Mouse (Mus musculus) midbrain, embryonic 14.5 days (tissue): ENCODE results near the gene Ropn1. TPM values are rescaled to one million over a fixed set of nuclear protein-coding genes. Genes with fewer than 3 reads are reported as not detected.
"Not testable (repeated sequence)": the region's sequence is repeated elsewhere in the genome, so short reads cannot be mapped to it uniquely, and the experiment has no call there.

Source experiments
- ATAC-seq: fragments of 200-750 bp; cut with Nextera tagmentation; 2 replicates; pipeline ENCODE4 v1.8.0; 2017; ENCODE audit warnings: moderate number of reproducible peaks, moderate library complexity; ENCODE audit not compliant: low FRiP score, low TSS enrichment
- DNase-seq: peaks from one replicate; pipeline ENCODE4 v3.0.0-alpha.2; 2015
- H3K27ac ChIP-seq: fragments of 300-500 bp; sonication (generic); replicated peaks from 2 replicates; pipeline ENCODE4 v1.5.1; 2014; ENCODE audit warnings: mild to moderate bottlenecking, low read depth, low read length, moderate library complexity
- H3K27me3 ChIP-seq: fragments of 300-500 bp; sonication (generic); 2 replicates; pipeline ENCODE4 v1.6.1; 2014; ENCODE audit warnings: low read length, control low read depth, mixed read lengths; ENCODE audit not compliant: control insufficient read depth, insufficient read depth
- H3K36me3 ChIP-seq: fragments of 300-500 bp; sonication (generic); 2 replicates; pipeline ENCODE4 v1.6.1; 2014; ENCODE audit warnings: low read length, control low read depth; ENCODE audit not compliant: control insufficient read depth, insufficient read depth
- H3K4me1 ChIP-seq: fragments of 300-500 bp; sonication (generic); 2 replicates; pipeline ENCODE4 v1.6.1; 2014; ENCODE audit warnings: mild to moderate bottlenecking, antibody characterized with exemption, low read length, control low read depth; ENCODE audit not compliant: control insufficient read depth, insufficient read depth
- H3K4me2 ChIP-seq: fragments of 300-500 bp; sonication (generic); 2 replicates; pipeline ENCODE4 v1.6.1; 2014; ENCODE audit warnings: mild to moderate bottlenecking, low read length, moderate library complexity
- H3K4me3 ChIP-seq: fragments of 300-500 bp; sonication (generic); replicated peaks from 2 replicates; pipeline ENCODE4 v1.5.1; 2014; ENCODE audit warnings: low read depth, low read length
- H3K9ac ChIP-seq: fragments of 300-500 bp; sonication (generic); replicated peaks from 2 replicates; pipeline ENCODE4 v1.6.1; 2014; ENCODE audit warnings: mild to moderate bottlenecking, low read length, moderate library complexity
- H3K9me3 ChIP-seq: fragments of 300-500 bp; sonication (generic); 2 replicates; pipeline ENCODE4 v1.6.1; 2016; ENCODE audit warnings: low read length, control low read depth, mixed read lengths; ENCODE audit not compliant: control insufficient read depth
- WGBS: fragments of 180-500 bp; shearing (Covaris S2); extraction: QIAGEN DNeasy Blood & Tissue Kit; methylation state at CpG from one replicate; pipeline ENCODE4 v1.1.7; 2014; 5-methylcytosine and 5-hydroxymethylcytosine counted together
- polyA plus RNA-seq: library from polyadenylated mRNA; unstranded; fragments of >200 nt; fragmentation: Nextera tagmentation; extraction: Ambion mirVana; gene quantifications from 2 replicates; pipeline ENCODE4 v1.2.1, GENCODE M21; 2014

Ropn1 gene
- polyA plus RNA-seq, 1 experiment from 2014 or later, result not detected

GRCm38 (mm10) chr16:34698721-34699120 is 49.0 kb downstream of the Ropn1 start:
- not testable (repeated sequence) for H3K4me2 ChIP-seq, DNase-seq, H3K4me3 ChIP-seq, ATAC-seq, H3K27ac ChIP-seq, H3K27me3 ChIP-seq, H3K9ac ChIP-seq, H3K36me3 ChIP-seq, H3K4me1 ChIP-seq, H3K9me3 ChIP-seq
- WGBS, result 82% methylated on average over 3 of the region's 3 CpGs

DNA sequence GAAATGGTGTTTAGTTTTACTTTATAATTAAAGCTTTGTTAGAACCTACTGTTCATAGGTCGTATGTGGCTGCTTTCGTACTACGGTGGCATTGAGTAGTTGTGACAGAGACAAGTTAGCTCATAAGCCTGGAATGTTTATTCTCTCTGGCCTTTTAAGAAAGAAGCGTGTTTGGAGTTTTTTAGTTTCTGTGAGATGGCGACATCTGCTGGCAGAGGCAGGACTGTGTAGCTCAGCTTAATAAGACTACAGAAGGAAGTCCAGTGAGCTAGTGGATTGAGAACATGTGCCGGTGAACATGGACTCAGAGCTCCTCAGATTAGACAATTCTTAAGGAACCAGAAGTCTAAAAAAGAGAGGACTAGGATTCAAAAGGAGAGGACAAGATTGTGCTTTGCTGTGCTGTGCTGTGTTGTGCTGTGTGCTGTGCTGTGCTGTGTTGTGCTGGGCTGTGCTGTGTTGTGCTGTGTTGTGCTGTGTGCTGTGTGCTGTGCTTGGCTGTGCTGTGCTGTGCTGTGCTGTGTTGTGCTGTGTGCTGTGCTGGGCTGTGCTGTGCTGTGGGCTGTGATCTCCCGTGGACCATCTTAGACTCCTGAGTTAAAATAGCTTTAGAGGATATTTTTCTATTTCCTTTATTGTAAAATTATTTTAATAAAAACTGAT is 50.6 kb downstream of the Ropn1 start:
- Histone ChIP-seq H3K4me3 (no peak overlapping the region), H3K9ac (no peak overlapping the region), H3K27ac (no peak overlapping the region), H3K4me2 (no peak overlapping the region), H3K27me3 (no peaks in the 10 kb centered on the region), H3K36me3 (peaks cover 8% of the 10 kb centered on the region), H3K4me1 (no peaks in the 10 kb centered on the region), H3K9me3 (no peaks in the 10 kb centered on the region)
- no peak for ATAC-seq
- WGBS, result 25% methylated on average over 7 of the region's 7 CpGs
- peak; percentile 92 for DNase-seq

DNA sequence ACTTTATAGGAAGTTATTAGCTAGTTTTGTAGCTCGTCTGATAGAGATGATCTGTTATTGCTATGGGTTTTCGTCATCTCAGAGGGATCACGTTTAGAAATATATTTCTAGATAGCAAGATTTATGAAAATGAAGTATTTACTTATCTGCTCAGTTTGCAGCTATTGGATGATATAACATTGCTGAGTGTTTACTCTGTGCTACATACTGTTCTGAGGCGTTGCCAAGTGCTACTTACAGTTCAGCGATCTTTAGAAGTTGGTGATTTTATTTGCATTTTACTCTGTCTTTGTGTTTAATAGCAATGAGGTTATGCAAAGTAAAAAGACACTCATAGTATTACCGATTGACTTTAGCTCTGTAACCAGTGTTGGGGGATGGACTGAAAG is 51.1 kb downstream of the Ropn1 start:
- ATAC-seq (no peak), DNase-seq (no peak)
- Histone ChIP-seq H3K9me3 (no peaks in the 10 kb centered on the region), H3K27me3 (no peaks in the 10 kb centered on the region), H3K4me1 (no peaks in the 10 kb centered on the region), H3K9ac (no peak overlapping the region), H3K4me2 (no peak overlapping the region), H3K27ac (no peak overlapping the region), H3K4me3 (no peak overlapping the region), H3K36me3 (peaks cover 12% of the 10 kb centered on the region)
- 89% methylated on average over 6 of the region's 6 CpGs for WGBS

GRCm38 (mm10) chr16:34706019-34706418 is 56.3 kb downstream of the Ropn1 start:
- no peaks in the 10 kb centered on the region for H3K4me1 ChIP-seq
- DNase-seq, result no peak

GRCm38 (mm10) chr16:34706487-34706946 is 56.8 kb downstream of the Ropn1 start:
- Histone ChIP-seq H3K9ac (no peak overlapping the region), H3K4me3 (no peak overlapping the region), H3K36me3 (peaks cover 30% of the 10 kb centered on the region), H3K27ac (no peak overlapping the region), H3K4me2 (no peak overlapping the region), H3K9me3 (no peaks in the 10 kb centered on the region), H3K4me1 (no peaks in the 10 kb centered on the region), H3K27me3 (no peaks in the 10 kb centered on the region)
- ATAC-seq (no peak), DNase-seq (no peak)
- WGBS, result 90% methylated on average over 7 of the region's 7 CpGs

More at GRCm38 (mm10) chr16:34706019-34706418, 56.3 kb downstream of the Ropn1 start:
- 93% methylated on average over 2 of the region's 2 CpGs for WGBS
- no peak overlapping the region for H3K9ac ChIP-seq
- ATAC-seq, result no peak
- H3K36me3 ChIP-seq, result peaks cover 30% of the 10 kb centered on the region
- H3K27me3 ChIP-seq, result no peaks in the 10 kb centered on the region
- no peak overlapping the region for H3K27ac ChIP-seq
- no peak overlapping the region for H3K4me2 ChIP-seq
- no peaks in the 10 kb centered on the region for H3K9me3 ChIP-seq
- H3K4me3 ChIP-seq, result no peak overlapping the region

GRCm38 (mm10) chr16:34711481-34711880 is 61.8 kb downstream of the Ropn1 start:
- no peak overlapping the region for H3K4me3 ChIP-seq
- no peak overlapping the region for H3K9ac ChIP-seq
- WGBS, result 89% methylated on average over 3 of the region's 3 CpGs
- no peaks in the 10 kb centered on the region for H3K27me3 ChIP-seq
- ATAC-seq, result no peak
- no peak overlapping the region for H3K4me2 ChIP-seq
- no peaks in the 10 kb centered on the region for H3K9me3 ChIP-seq
- peak; percentile 71 for DNase-seq
- H3K36me3 ChIP-seq, result peaks cover 21% of the 10 kb centered on the region
- H3K4me1 ChIP-seq, result no peaks in the 10 kb centered on the region
- H3K27ac ChIP-seq, result no peak overlapping the region

DNA sequence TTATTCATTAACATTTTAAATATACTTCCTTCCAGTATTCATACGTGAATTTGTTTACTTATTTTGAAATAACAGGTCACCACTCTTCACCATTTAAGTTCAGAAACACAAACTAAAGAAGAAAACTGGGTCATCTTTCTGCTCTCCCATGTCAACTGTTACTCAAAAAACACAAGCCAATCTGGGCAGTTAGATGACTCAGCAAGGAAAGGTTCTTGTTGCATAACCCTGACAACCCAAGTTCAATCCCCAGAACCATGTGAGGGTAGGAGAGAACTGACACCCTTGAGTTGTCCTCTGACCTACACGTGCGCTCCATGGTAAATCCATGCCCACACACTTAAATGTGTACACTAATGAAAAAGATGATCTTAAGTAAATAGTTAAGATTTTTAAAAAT is 75.4 kb downstream of the Ropn1 start:
- peaks cover 19% of the 10 kb centered on the region for H3K36me3 ChIP-seq
- 96% methylated on average over 3 of the region's 3 CpGs for WGBS
- H3K4me3 ChIP-seq, result no peak overlapping the region
- no peaks in the 10 kb centered on the region for H3K4me1 ChIP-seq
- H3K27ac ChIP-seq, result no peak overlapping the region
- no peaks in the 10 kb centered on the region for H3K9me3 ChIP-seq
- ATAC-seq, result no peak
- no peak overlapping the region for H3K9ac ChIP-seq
- DNase-seq, result no peak
- H3K27me3 ChIP-seq, result no peaks in the 10 kb centered on the region
- H3K4me2 ChIP-seq, result no peak overlapping the region

Other genes with a start within 250 kb of the Ropn1 start
- gene Kalrn, start 76.4 kb upstream of the Ropn1 start, polyA plus RNA-seq, result 40.1 and 44.6 TPM in 2 replicates
- 4.1 and 4.8 TPM in 2 replicates for gene Ccdc14, start 40.7 kb downstream of the Ropn1 start, polyA plus RNA-seq
- gene Mylk, start 95.3 kb downstream of the Ropn1 start, polyA plus RNA-seq, result 2.8 and 4.9 TPM in 2 replicates